Comparison of ENCODE assay signal across 9 mouse cellular contexts in genomic region chr7:131075956-131076355, GRCm38 (mm10). TPM values are rescaled to one million over a fixed set of nuclear protein-coding genes. Genes with fewer than 3 reads are reported as not detected.
A peak's percentile ranks its signal among the peaks of the same experiment; 100 is the strongest.
DNase-seq lines count a peak whose midpoint lies in the region; ATAC-seq lines count a peak whose summit lies in the region.
"Had no signal": no experiment of that assay in that cellular context is flagged by ENCODE, and none has a peak within 500 bp of the region (broad histone marks: within the 10 kb centered on the region; RNA-seq: fewer than 3 reads in every experiment).

No protein-coding gene starts in this region.

- no peak for ATAC-seq in hindbrain, embryonic 13.5 days (ENCODE audit: low FRiP score)
- ATAC-seq in kidney, embryonic 15.5 days (replicated peaks; ENCODE audit: low FRiP score) = no peak

- H3K4me2 ChIP-seq in hindbrain, embryonic 13.5 days = no peak overlapping the region
- H3K4me2 ChIP-seq in kidney, embryonic 15.5 days = no peak overlapping the region
- H3K4me2 ChIP-seq: heart, embryonic 15.5 days had no signal

- no peak overlapping the region for H3K4me3 ChIP-seq in hindbrain, embryonic 10.5 days
- no peak overlapping the region for H3K4me3 ChIP-seq in hindbrain, embryonic 13.5 days
- no peak overlapping the region for H3K4me3 ChIP-seq in kidney, embryonic 15.5 days (replicated peaks)
- H3K4me3 ChIP-seq: heart, embryonic 15.5 days had no signal

- H3K27me3 ChIP-seq in hindbrain, embryonic 10.5 days (ENCODE audit: insufficient read depth, poor library complexity, severe bottlenecking) = no peaks in the 10 kb centered on the region
- no peaks in the 10 kb centered on the region for H3K27me3 ChIP-seq in hindbrain, embryonic 13.5 days
- no peaks in the 10 kb centered on the region for H3K27me3 ChIP-seq in kidney, embryonic 15.5 days
- H3K27me3 ChIP-seq: heart, embryonic 15.5 days had no signal

- H3K9me3 ChIP-seq in hindbrain, embryonic 10.5 days = no peaks in the 10 kb centered on the region
- no peaks in the 10 kb centered on the region for H3K9me3 ChIP-seq in hindbrain, embryonic 13.5 days
- no peaks in the 10 kb centered on the region for H3K9me3 ChIP-seq in kidney, embryonic 15.5 days (replicated peaks)
- H3K9me3 ChIP-seq: heart, embryonic 15.5 days had no signal

- DNase-seq in hindbrain, embryonic 10.5 days (ENCODE audit: low spot score) = peak; percentile 32
- DNase-seq in right cerebral cortex, adult 18-20 months = peak; percentile 8
- DNase-seq in right cerebral cortex, postnatal 36 days (ENCODE audit: low spot score in 2 of 2) = no peak
- peak; percentile 10 for DNase-seq in brain, adult 2 months (ENCODE audit: low read depth, low spot score)
- DNase-seq in lung, postnatal 10 days = peak; percentile 45
- DNase-seq in urinary bladder, postnatal 10 days (ENCODE audit: low spot score) = no peak

- no peak overlapping the region for H3K9ac ChIP-seq in hindbrain, embryonic 13.5 days
- H3K9ac ChIP-seq in kidney, embryonic 15.5 days = no peak overlapping the region
- H3K9ac ChIP-seq: heart, embryonic 15.5 days had no signal

- H3K4me1 ChIP-seq in hindbrain, embryonic 10.5 days (replicated peaks) = no peaks in the 10 kb centered on the region
- no peaks in the 10 kb centered on the region for H3K4me1 ChIP-seq in hindbrain, embryonic 13.5 days (replicated peaks)
- H3K4me1 ChIP-seq in kidney, embryonic 15.5 days = no peaks in the 10 kb centered on the region
- H3K4me1 ChIP-seq: heart, embryonic 15.5 days had no signal

- H3K27ac ChIP-seq in hindbrain, embryonic 10.5 days = no peak overlapping the region
- H3K27ac ChIP-seq in hindbrain, embryonic 13.5 days = no peak overlapping the region
- H3K27ac ChIP-seq in kidney, embryonic 15.5 days = no peak overlapping the region
- H3K27ac ChIP-seq: heart, embryonic 15.5 days had no signal

- WGBS in hindbrain, embryonic 10.5 days = 5% methylated on average over 1 of the region's 1 CpGs
- 3% methylated on average over 1 of the region's 1 CpGs for WGBS in hindbrain, embryonic 13.5 days
- 0% methylated on average over 1 of the region's 1 CpGs for WGBS in kidney, embryonic 15.5 days

- H3K36me3 ChIP-seq in hindbrain, embryonic 10.5 days = no peaks in the 10 kb centered on the region
- no peaks in the 10 kb centered on the region for H3K36me3 ChIP-seq in hindbrain, embryonic 13.5 days
- no peaks in the 10 kb centered on the region for H3K36me3 ChIP-seq in kidney, embryonic 15.5 days
- H3K36me3 ChIP-seq: heart, embryonic 15.5 days had no signal

RNA-seq across cellular contexts. Expression of gene Dmbt1, which starts 44.1 kb away (rescaled TPM):
- not detected in 2 replicates for polyA plus RNA-seq in hindbrain, embryonic 10.5 days (2016; fragmentation: Nextera tagmentation; extraction: Ambion mirVana)
- not detected in 2 replicates for polyA plus RNA-seq in hindbrain, embryonic 13.5 days (2015; fragmentation: Nextera tagmentation; extraction: Ambion mirVana)
- 0.17 and 0.22 TPM in 2 replicates for polyA plus RNA-seq in kidney, embryonic 15.5 days (2015; fragmentation: Nextera tagmentation; extraction: Ambion mirVana)

Comparison
In these comparisons a context has a peak if more than half of its experiments do, and no peak if none do; other contexts are left out.
1. DNase-seq: peak in hindbrain, embryonic 10.5 days (single experiment), right cerebral cortex, adult 18-20 months (single experiment), brain, adult 2 months (single experiment) and lung, postnatal 10 days (single experiment); none in right cerebral cortex, postnatal 36 days (0 of 2) and urinary bladder, postnatal 10 days (single experiment).